Mouse (Mus musculus): ENCODE measurements around the gene Vps26c.

DNA sequence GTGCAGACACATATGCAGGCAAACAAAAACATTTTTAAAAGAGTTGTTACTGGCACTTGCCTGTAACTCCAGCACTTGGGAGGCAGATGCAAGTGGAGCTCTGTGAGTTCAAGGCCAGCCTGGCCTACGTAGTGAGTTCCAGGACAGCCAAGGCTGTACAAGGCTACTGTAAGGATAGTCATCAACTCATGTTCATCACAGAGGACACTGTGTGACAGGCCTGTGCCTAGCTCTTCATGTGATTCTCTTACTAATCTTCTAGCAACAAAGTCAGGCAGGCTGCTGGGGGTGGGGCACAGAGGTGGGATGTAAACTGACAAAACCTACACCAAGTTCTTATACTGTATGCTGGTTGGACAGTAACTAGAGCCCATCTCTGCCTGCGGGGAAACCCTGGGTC, 19.6 kb downstream of the Vps26c start:
- TF ChIP-seq CTCF (IDR thresholded peaks at IDR 0.05; ENCODE audit: borderline replicate concordance, control insufficient read depth, extremely low read depth, insufficient read depth, low read length, poor library complexity) (no peak), POLR2A (IDR thresholded peaks at IDR 0.05; ENCODE audit: control insufficient read depth, extremely low read depth, insufficient read depth, low read length, poor library complexity) (no peak)

Measured in thymus, adult 2 months (tissue).